Mouse (Mus musculus) kidney, embryonic 14.5 days (tissue): ENCODE results near the gene Syn3. TPM values are rescaled to one million over a fixed set of nuclear protein-coding genes. Genes with fewer than 3 reads are reported as not detected.

Source experiments
- ATAC-seq: fragments of 200-750 bp; cut with Nextera tagmentation; 2 replicates; pipeline ENCODE4 v1.8.0; 2017; ENCODE audit warnings: moderate number of reproducible peaks, mild to moderate bottlenecking, moderate TSS enrichment, moderate library complexity; ENCODE audit not compliant: low FRiP score, low TSS enrichment
- H3K27ac ChIP-seq: fragments of 300-500 bp; sonication (generic); 2 replicates; pipeline ENCODE4 v1.5.1; 2014; ENCODE audit warnings: low read depth, mild to moderate bottlenecking, low read length, moderate library complexity, mixed read lengths
- H3K27me3 ChIP-seq: fragments of 300-500 bp; sonication (generic); 2 replicates; pipeline ENCODE4 v1.6.1; 2014; ENCODE audit warnings: mild to moderate bottlenecking, low read length; ENCODE audit not compliant: control insufficient read depth, insufficient read depth
- H3K36me3 ChIP-seq: fragments of 300-500 bp; sonication (generic); 2 replicates; pipeline ENCODE4 v1.6.1; 2014; ENCODE audit warnings: low read length, mixed read lengths; ENCODE audit not compliant: control insufficient read depth, insufficient read depth
- H3K4me1 ChIP-seq: fragments of 300-500 bp; sonication (generic); 2 replicates; pipeline ENCODE4 v1.6.1; 2014; ENCODE audit warnings: low read length, mixed read lengths; ENCODE audit not compliant: control insufficient read depth, insufficient read depth
- H3K4me2 ChIP-seq: fragments of 300-500 bp; sonication (generic); replicated peaks from 2 replicates; pipeline ENCODE4 v1.6.1; 2014; ENCODE audit warnings: low read depth, mild to moderate bottlenecking, low read length
- H3K4me3 ChIP-seq: fragments of 300-500 bp; sonication (generic); 2 replicates; pipeline ENCODE4 v1.5.1; 2014; ENCODE audit warnings: mild to moderate bottlenecking, low read length
- H3K9ac ChIP-seq: fragments of 300-500 bp; sonication (generic); 2 replicates; pipeline ENCODE4 v1.6.1; 2014; ENCODE audit warnings: low read depth, mild to moderate bottlenecking, low read length, moderate library complexity
- H3K9me3 ChIP-seq: fragments of 300-500 bp; sonication (generic); 2 replicates; pipeline ENCODE4 v1.6.1; 2016; ENCODE audit warnings: low read length; ENCODE audit not compliant: control insufficient read depth
- WGBS: fragments of 180-500 bp; shearing (Covaris S2); extraction: QIAGEN DNeasy Blood & Tissue Kit; methylation state at CpG from one replicate; pipeline ENCODE4 v1.1.7; 2014; 5-methylcytosine and 5-hydroxymethylcytosine counted together
- polyA plus RNA-seq: library from polyadenylated mRNA; unstranded; fragments of >200 nt; fragmentation: Nextera tagmentation; extraction: Ambion mirVana; gene quantifications from 2 replicates; pipeline ENCODE4 v1.2.1, GENCODE M21; 2014

The Syn3 gene
- polyA plus RNA-seq, 1 experiment from 2014 or later = 8.4 TPM

GRCm38 (mm10) chr10:86293880-86294279 is 204.8 kb downstream of the Syn3 start:
- Histone ChIP-seq H3K4me3 (no peak overlapping the region), H3K9me3 (no peaks in the 10 kb centered on the region), H3K9ac (no peak overlapping the region), H3K4me2 (no peak overlapping the region), H3K27me3 (no peaks in the 10 kb centered on the region), H3K4me1 (peaks cover 11% of the 10 kb centered on the region), H3K36me3 (no peaks in the 10 kb centered on the region), H3K27ac (no peak overlapping the region)
- 81% methylated on average over 1 of the region's 1 CpGs for WGBS
- no peak for ATAC-seq

GRCm38 (mm10) chr10:86290109-86290771 is 208.5 kb downstream of the Syn3 start:
- Histone ChIP-seq H3K4me2 (no peak overlapping the region), H3K36me3 (no peaks in the 10 kb centered on the region), H3K27me3 (no peaks in the 10 kb centered on the region), H3K27ac (no peak overlapping the region), H3K4me1 (peaks cover 2% of the 10 kb centered on the region; the same call in 1 of the 2 replicates), H3K4me3 (no peak overlapping the region), H3K9me3 (no peaks in the 10 kb centered on the region), H3K9ac (no peak overlapping the region)
- no peak for ATAC-seq
- WGBS = 69% methylated on average over 8 of the region's 8 CpGs

GRCm38 (mm10) chr10:86286508-86286907 is 212.2 kb downstream of the Syn3 start:
- Histone ChIP-seq H3K4me1 (no peaks in the 10 kb centered on the region), H3K36me3 (no peaks in the 10 kb centered on the region), H3K9ac (no peak overlapping the region), H3K4me2 (no peak overlapping the region), H3K27ac (no peak overlapping the region), H3K9me3 (no peaks in the 10 kb centered on the region), H3K27me3 (no peaks in the 10 kb centered on the region), H3K4me3 (no peak overlapping the region)
- 90% methylated on average over 7 of the region's 7 CpGs for WGBS
- ATAC-seq = no peak

- H3K27me3 ChIP-seq = no peaks in the 10 kb centered on the region
- no peaks in the 10 kb centered on the region for H3K4me1 ChIP-seq
- no peak overlapping the region for H3K9ac ChIP-seq
- WGBS = 90% methylated on average over 8 of the region's 8 CpGs
- no peak overlapping the region for H3K4me3 ChIP-seq
- H3K27ac ChIP-seq = no peak overlapping the region
- no peak for ATAC-seq
- H3K36me3 ChIP-seq = no peaks in the 10 kb centered on the region
- no peaks in the 10 kb centered on the region for H3K9me3 ChIP-seq
- H3K4me2 ChIP-seq = no peak overlapping the region
Observed at GRCm38 (mm10) chr10:86281238-86281637, 217.5 kb downstream of the Syn3 start.

GRCm38 (mm10) chr10:86279579-86280168 is 219.0 kb downstream of the Syn3 start:
- H3K4me1 ChIP-seq = no peaks in the 10 kb centered on the region
- no peak for ATAC-seq
- H3K27me3 ChIP-seq = no peaks in the 10 kb centered on the region
- H3K4me2 ChIP-seq = no peak overlapping the region
- WGBS = 90% methylated on average over 7 of the region's 7 CpGs
- no peak overlapping the region for H3K4me3 ChIP-seq
- no peak overlapping the region for H3K9ac ChIP-seq
- H3K27ac ChIP-seq = no peak overlapping the region
- H3K36me3 ChIP-seq = no peaks in the 10 kb centered on the region
- H3K9me3 ChIP-seq = no peaks in the 10 kb centered on the region

- Histone ChIP-seq H3K4me2 (no peak overlapping the region), H3K27me3 (no peaks in the 10 kb centered on the region), H3K36me3 (no peaks in the 10 kb centered on the region), H3K4me1 (no peaks in the 10 kb centered on the region), H3K9me3 (no peaks in the 10 kb centered on the region), H3K9ac (no peak overlapping the region), H3K4me3 (no peak overlapping the region), H3K27ac (no peak overlapping the region)
- ATAC-seq = no peak
- WGBS = 60% methylated on average over 2 of the region's 2 CpGs
Observed at GRCm38 (mm10) chr10:86278481-86278880, 220.2 kb downstream of the Syn3 start.

GRCm38 (mm10) chr10:86277327-86277726 is 221.4 kb downstream of the Syn3 start:
- ATAC-seq = no peak

GRCm38 (mm10) chr10:86275585-86275984 is 223.1 kb downstream of the Syn3 start:
- no peaks in the 10 kb centered on the region for H3K36me3 ChIP-seq
- no peaks in the 10 kb centered on the region for H3K27me3 ChIP-seq
- no peaks in the 10 kb centered on the region for H3K4me1 ChIP-seq
- no peak for ATAC-seq
- H3K4me3 ChIP-seq = no peak overlapping the region
- no peak overlapping the region for H3K27ac ChIP-seq
- H3K4me2 ChIP-seq = no peak overlapping the region
- no peaks in the 10 kb centered on the region for H3K9me3 ChIP-seq
- WGBS = 92% methylated on average over 5 of the region's 5 CpGs
- H3K9ac ChIP-seq = no peak overlapping the region

More at GRCm38 (mm10) chr10:86277327-86277726, 221.4 kb downstream of the Syn3 start:
- no peak overlapping the region for H3K4me2 ChIP-seq
- H3K9me3 ChIP-seq = no peaks in the 10 kb centered on the region
- H3K27me3 ChIP-seq = no peaks in the 10 kb centered on the region
- H3K36me3 ChIP-seq = no peaks in the 10 kb centered on the region
- no peak overlapping the region for H3K9ac ChIP-seq
- H3K27ac ChIP-seq = no peak overlapping the region
- WGBS = 87% methylated on average over 5 of the region's 5 CpGs
- no peaks in the 10 kb centered on the region for H3K4me1 ChIP-seq
- H3K4me3 ChIP-seq = no peak overlapping the region

GRCm38 (mm10) chr10:86273410-86274191 is 225.1 kb downstream of the Syn3 start:
- Histone ChIP-seq H3K36me3 (no peaks in the 10 kb centered on the region), H3K9ac (no peak overlapping the region), H3K9me3 (no peaks in the 10 kb centered on the region), H3K27me3 (no peaks in the 10 kb centered on the region), H3K4me2 (no peak overlapping the region), H3K4me1 (no peaks in the 10 kb centered on the region), H3K27ac (peak overlapping the region; percentile 71; the same call in 1 of the 2 replicates), H3K4me3 (no peak overlapping the region)
- peak; percentile 62 for ATAC-seq
- WGBS = 63% methylated on average over 19 of the region's 19 CpGs
